Mouse (Mus musculus) splenic B cell, adult 2 months (primary cell): ENCODE results near the gene Olfr1472.
"Not testable (repeated sequence)": the region's sequence is repeated elsewhere in the genome, so short reads cannot be mapped to it uniquely, and the experiment has no call there.

Experiments
- DNase-seq: peaks from one replicate; pipeline ENCODE4 v3.0.0-alpha.2; 2011; ENCODE audit warnings: low read depth, low spot score
- H3K27me3 ChIP-seq: 2 replicates; pipeline ENCODE4 v1.6.1; 2012; ENCODE audit warnings: mild to moderate bottlenecking, low read length, moderate library complexity, mixed read lengths; ENCODE audit not compliant: control insufficient read depth, poor library complexity, insufficient read depth, severe bottlenecking
- H3K36me3 ChIP-seq: 2 replicates; pipeline ENCODE4 v1.6.1; 2012; ENCODE audit warnings: mild to moderate bottlenecking, low read length, moderate library complexity, mixed read lengths; ENCODE audit not compliant: control insufficient read depth, poor library complexity, insufficient read depth, severe bottlenecking

The Olfr1472 gene

DNA sequence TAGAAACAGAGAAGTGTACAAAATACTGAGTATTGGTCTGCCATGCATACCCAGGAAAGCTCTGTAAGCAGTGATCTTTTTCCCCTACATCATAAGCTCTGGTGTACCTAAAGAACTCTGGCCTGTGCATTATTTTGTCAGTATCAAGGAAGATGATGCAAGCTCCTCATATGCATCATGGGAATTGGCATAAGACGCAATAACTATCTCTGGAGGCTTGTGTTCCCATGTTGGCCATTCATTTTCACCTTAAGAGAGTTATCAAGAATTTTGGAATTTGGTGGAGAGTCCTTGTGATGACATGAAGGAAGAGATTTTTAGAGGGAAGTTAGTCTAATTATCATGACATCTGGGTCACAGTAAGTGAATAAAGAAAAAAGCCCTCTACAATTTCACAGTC is at the start of gene Olfr1472:
Olfr1472 (minus strand) TSS at position 101 of the 400 bp plus-strand sequence.
- no peaks in the 10 kb centered on the region for H3K27me3 ChIP-seq
- no peak for DNase-seq
- H3K36me3 ChIP-seq: no peaks in the 10 kb centered on the region

DNA sequence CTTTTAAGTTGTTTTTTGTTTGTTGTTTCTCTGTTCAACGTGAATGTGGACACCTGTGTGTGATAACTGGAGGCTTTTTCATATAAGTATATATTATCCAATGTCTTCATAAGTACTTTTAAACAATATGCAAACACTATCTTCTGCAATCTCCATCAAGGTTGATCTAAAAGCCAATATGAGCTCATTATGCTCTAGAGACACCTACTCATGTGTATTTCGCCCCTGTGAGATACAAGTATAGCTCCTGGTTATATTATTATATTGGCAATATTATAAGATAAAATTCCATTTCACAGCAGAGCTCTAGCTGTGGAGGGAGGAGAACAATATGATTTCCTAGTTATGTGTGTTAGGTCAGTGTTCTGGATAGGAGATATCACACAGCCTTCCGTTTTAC is 44.4 kb upstream of the Olfr1472 start, which contains the start of gene Olfr1477:
Olfr1477 (plus strand) TSS at position 301 of the 400 bp plus-strand sequence.
- no peak for DNase-seq
- H3K36me3 ChIP-seq: no peaks in the 10 kb centered on the region
- H3K27me3 ChIP-seq: no peaks in the 10 kb centered on the region

- H3K36me3 ChIP-seq: no peaks in the 10 kb centered on the region
- no peak for DNase-seq
- H3K27me3 ChIP-seq: no peaks in the 10 kb centered on the region
Measured at GRCm38 (mm10) chr19:13480096-13480495, 24.2 kb upstream of the Olfr1472 start, which contains the start of gene Olfr1475. Gene Olfr1475, minus strand, starts transcription at chr19:13480196.

GRCm38 (mm10) chr19:13469265-13469664 is 13.4 kb upstream of the Olfr1472 start, which contains the start of gene Olfr1474:
Gene Olfr1474, plus strand, starts transcription at chr19:13469565.
- not testable (repeated sequence) for H3K36me3 ChIP-seq, H3K27me3 ChIP-seq, DNase-seq

DNA sequence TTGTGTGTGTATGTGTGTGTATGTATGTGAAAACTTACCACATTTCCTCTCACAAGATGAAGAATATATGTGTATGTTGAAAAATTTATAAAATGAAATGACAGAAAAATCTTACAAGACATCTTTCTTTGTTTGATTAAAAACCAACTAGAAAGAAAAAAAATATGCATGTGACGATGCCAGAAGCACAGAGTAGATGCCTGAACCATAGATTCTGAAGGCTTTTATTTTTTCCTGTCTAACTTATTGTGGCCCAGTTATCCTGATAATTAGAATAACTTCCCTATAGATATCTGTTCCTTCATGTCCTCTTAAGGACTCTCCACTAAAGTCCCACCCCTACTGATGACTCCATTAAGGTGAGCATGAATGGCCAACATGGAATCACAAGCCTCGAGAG is 12.8 kb downstream of the Olfr1472 start, which contains the start of gene Olfr1471:
Olfr1471 (plus strand) TSS at position 301 of the 400 bp plus-strand sequence.
- not testable (repeated sequence) for H3K36me3 ChIP-seq, DNase-seq

DNA sequence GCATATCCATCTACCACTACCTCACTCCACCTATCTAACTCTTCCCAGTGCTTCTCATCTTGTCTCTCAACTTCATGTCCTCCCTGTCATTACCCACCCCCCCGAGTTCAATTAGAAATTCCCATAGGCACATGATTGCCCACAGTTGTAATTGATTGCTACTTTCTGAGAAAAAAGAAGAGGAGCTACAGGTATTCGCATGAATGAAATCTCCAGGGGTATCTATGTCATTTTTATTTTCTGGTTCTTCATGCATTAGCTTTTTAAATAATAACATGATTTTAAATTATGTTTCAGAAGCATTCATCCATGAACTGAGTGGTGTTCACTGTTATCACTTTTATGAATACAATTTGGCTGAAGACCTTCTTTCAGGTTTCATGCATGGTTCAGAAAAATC is 48.3 kb downstream of the Olfr1472 start, which contains the start of gene Olfr1469:
Olfr1469 (plus strand) TSS at position 301 of the 400 bp plus-strand sequence.
- no peak for DNase-seq
- Histone ChIP-seq H3K36me3 (no peaks in the 10 kb centered on the region), H3K27me3 (no peaks in the 10 kb centered on the region)

More for the DNA sequence above, 12.8 kb downstream of the Olfr1472 start, which contains the start of gene Olfr1471:
- not testable (repeated sequence) for H3K27me3 ChIP-seq
